Mouse (Mus musculus): Measurements from ENCODE around the gene Strap. TPM values are rescaled to one million over a fixed set of nuclear protein-coding genes. Genes with fewer than 3 reads are reported as not detected.
A peak's percentile ranks its signal among the peaks of the same experiment; 100 is the strongest.

Gene Strap
- polyA plus RNA-seq, 1 experiment from 2014 or later = 137 TPM

DNA sequence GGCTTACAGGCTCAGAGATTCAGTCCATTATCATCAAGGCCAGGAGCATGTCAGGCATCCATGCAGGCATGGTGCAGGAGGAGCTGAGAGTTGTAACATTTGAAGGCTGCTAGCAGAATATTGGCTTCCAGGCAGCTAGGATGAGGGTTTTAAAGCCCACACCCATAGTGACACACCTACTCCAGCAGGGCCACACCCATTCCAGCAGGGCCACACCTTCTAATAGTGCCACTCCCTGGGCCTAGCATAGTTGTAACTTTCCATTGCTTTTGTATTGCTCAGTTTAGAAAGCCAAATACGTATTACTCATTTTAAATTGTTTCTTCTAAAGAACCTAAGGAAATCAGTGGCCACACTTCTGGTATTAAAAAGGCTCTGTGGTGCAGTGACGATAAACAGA is 6.1 kb downstream of the Strap start:
- no peak overlapping the region for H3K27ac ChIP-seq
- no peak overlapping the region for H3K4me3 ChIP-seq
- WGBS = 94% methylated on average over 2 of the region's 2 CpGs
- ATAC-seq (ENCODE audit: insufficient number of reproducible peaks, low FRiP score, low TSS enrichment, low read depth) = no peak
- no peak overlapping the region for H3K9ac ChIP-seq
- H3K36me3 ChIP-seq = peaks cover 66% of the 10 kb centered on the region
- no peak overlapping the region for H3K4me2 ChIP-seq
- no peaks in the 10 kb centered on the region for H3K27me3 ChIP-seq
- H3K9me3 ChIP-seq = no peaks in the 10 kb centered on the region
- peaks cover 6% of the 10 kb centered on the region for H3K4me1 ChIP-seq

DNA sequence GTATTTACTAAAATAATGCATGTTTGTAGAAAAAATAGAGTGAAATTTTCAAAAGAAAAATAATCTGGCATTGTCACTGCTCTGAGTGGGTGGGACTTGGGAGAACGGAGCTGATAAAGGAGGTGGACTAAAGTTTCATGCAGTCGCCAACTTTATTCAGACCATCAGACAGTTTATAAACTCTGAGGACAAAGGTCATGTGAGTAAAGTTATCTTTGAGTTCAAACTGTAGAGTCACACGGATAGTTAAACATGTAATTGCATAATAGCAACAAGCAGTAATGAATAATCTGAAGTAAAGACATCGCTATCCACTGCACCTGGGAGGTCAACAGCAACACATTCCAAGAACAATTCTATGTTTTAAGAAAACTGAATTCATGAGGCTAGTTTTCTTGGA is 9.8 kb downstream of the Strap start:
- Histone ChIP-seq H3K9me3 (no peaks in the 10 kb centered on the region), H3K9ac (no peak overlapping the region), H3K27me3 (no peaks in the 10 kb centered on the region), H3K4me3 (no peak overlapping the region), H3K4me2 (no peak overlapping the region), H3K4me1 (no peaks in the 10 kb centered on the region), H3K36me3 (peaks cover 80% of the 10 kb centered on the region), H3K27ac (no peak overlapping the region)
- WGBS = 85% methylated on average over 4 of the region's 4 CpGs
- ATAC-seq (ENCODE audit: insufficient number of reproducible peaks, low FRiP score, low TSS enrichment, low read depth) = no peak

DNA sequence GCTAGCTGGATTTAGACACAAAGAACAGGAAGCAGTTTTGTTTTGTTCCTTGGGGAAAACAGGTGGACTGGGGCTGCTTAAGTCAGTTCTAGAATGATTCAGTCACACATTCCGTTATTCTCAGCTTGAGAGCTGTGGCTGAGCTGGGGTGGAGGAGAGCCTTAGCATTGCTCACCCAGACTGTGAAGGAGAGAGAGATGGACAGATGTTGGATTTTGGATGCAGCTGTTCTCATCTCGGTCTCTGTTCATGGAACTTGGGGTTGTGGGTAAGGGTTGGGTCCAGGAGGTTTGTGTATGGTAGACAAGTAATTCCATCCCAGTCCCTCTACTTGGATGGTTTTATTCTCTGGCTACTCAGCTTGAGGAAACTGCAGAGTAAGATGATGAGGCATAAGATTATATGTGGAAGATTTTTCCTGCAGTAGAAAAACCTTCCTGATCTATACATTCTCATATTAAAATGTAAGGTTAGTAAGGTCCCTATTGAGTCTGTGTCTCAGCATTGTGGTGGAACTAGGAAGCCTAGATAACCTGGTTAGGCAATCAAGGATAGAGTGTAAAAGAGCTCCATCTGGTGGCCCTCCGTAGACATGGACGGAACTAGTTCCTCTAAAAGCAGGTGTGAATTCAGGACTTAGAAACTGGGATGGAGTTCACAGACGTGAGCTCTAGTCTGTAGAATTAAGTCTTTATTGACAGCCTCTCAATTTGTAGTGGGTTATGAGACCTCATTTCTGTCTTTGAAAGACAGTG is 12.5 kb downstream of the Strap start:
- Histone ChIP-seq H3K4me2 (no peak overlapping the region), H3K9ac (no peak overlapping the region), H3K27ac (no peak overlapping the region), H3K4me3 (no peak overlapping the region), H3K36me3 (peaks cover 76% of the 10 kb centered on the region), H3K27me3 (no peaks in the 10 kb centered on the region), H3K4me1 (no peaks in the 10 kb centered on the region), H3K9me3 (no peaks in the 10 kb centered on the region)
- ATAC-seq (ENCODE audit: insufficient number of reproducible peaks, low FRiP score, low TSS enrichment, low read depth) = no peak
- WGBS = 68% methylated on average over 5 of the region's 5 CpGs

DNA sequence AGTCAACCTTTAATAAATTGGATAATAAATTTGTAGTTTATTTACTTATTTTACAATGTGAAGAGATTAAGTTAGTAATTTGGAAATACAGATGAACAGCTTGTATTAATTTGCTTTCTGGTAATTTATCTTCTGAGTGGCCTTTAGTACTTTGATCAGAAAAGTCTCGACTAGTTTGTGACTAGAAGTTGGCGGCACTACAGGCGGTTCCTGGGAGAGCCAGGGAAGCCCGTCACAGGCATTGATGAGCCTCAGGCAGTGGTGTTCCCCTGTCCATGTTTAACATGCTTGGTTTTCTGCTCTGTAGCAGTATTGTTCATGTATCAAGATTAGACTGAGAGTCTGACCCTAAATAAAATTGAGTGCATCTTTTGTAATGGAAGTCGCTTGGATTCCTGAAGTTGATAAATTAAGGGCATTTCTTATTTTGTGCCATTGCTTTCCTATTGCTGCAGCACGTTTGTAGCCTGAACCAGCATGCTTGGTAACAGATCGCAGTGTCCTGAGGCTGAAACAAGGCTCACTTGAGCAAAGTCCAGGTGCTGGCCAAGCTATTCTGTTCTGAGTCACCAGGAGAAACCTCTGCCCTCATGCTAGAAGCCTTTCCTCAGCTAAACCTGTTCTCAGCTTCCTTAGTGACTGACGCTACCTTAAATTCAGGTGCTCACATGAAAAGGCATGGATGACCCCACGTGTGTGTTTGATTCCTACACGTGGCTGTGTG is 16.8 kb downstream of the Strap start:
- H3K4me2 ChIP-seq = no peak overlapping the region
- no peaks in the 10 kb centered on the region for H3K27me3 ChIP-seq
- H3K36me3 ChIP-seq = peaks cover 48% of the 10 kb centered on the region
- no peak for ATAC-seq (ENCODE audit: insufficient number of reproducible peaks, low FRiP score, low TSS enrichment, low read depth)
- H3K27ac ChIP-seq = no peak overlapping the region
- no peaks in the 10 kb centered on the region for H3K9me3 ChIP-seq
- H3K9ac ChIP-seq = no peak overlapping the region
- H3K4me3 ChIP-seq = no peak overlapping the region
- peaks cover 7% of the 10 kb centered on the region; the same call in 1 of the 2 replicates for H3K4me1 ChIP-seq
- 74% methylated on average over 10 of the region's 10 CpGs for WGBS

DNA sequence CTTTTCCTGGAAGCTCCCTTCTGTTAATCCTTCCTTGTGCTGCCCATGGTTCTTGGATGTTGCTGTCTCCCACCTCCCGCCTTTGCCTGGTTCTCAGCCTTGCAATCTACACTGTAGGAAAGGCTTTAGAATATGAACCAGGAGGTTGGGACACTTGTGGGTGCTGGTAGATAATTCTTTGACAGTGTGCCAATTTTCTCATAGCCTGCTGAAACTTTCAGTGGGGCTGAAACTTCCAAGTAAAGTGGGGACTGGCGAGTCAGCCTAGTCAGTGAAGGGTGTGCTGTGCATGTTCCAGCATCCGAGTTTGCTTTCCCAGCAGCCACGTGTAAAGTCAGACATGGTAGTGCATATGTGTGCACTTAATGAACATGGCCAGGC is 17.4 kb downstream of the Strap start:
- Histone ChIP-seq H3K36me3 (peaks cover 45% of the 10 kb centered on the region), H3K9ac (no peak overlapping the region), H3K27me3 (no peaks in the 10 kb centered on the region), H3K27ac (no peak overlapping the region), H3K4me3 (no peak overlapping the region), H3K9me3 (no peaks in the 10 kb centered on the region), H3K4me1 (peaks cover 7% of the 10 kb centered on the region; the same call in 1 of the 2 replicates), H3K4me2 (no peak overlapping the region)
- WGBS = 89% methylated on average over 4 of the region's 4 CpGs
- ATAC-seq (ENCODE audit: insufficient number of reproducible peaks, low FRiP score, low TSS enrichment, low read depth) = no peak

DNA sequence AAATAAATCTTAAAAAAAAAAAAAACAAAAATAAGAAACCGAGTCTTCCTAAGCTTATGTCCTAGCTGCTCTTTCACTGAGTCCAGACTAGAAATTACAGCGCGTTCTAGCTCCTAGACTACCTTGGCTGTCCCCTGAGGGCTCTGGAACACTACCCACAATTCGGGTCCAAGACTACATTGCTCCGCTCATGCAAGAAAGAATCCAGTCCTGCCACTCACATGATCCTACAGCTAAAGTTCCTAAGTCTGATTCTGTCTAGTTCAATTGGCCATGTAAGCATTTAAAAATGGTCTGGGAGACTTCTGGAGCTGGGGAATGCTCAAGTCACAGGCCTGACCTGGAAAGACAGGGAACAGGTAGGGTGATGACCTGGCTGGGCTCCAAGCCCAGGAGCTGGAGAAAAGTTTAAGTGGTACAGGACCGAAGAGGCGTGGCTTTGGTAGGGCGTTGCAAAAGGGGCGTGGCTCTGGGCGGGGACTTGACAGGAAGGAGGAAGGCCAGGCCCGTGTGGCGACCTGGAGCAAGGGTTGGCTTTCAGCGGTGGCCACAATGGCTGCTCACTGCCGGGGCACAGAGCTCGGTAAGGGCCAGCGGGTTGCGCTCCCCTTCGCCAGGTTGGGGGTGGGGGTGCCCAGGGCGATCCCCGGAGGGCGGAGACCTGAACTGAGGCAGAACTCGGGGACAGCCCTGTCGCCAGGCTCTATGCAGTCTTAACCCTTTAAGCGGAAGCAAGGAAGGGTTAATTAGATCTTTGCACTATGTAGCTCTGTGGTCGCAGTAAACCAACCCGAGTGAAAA is 19.4 kb downstream of the Strap start, which contains the start of gene Dera:
TSS of gene Dera (plus strand) at position 491 of the 801 bp plus-strand sequence.
- Histone ChIP-seq H3K36me3 (peaks cover 26% of the 10 kb centered on the region), H3K4me2 (peak within 1 kb of the TSS; percentile 79), H3K4me3 (peak within 1 kb of the TSS; percentile 73), H3K27ac (0 out of 2 replicates have a peak within 1 kb of the TSS, but pooled peaks have one; percentile 43), H3K4me1 (peaks cover 7% of the 10 kb centered on the region; the same call in 1 of the 2 replicates), H3K9me3 (no peaks in the 10 kb centered on the region), H3K9ac (peak within 1 kb of the TSS; percentile 58), H3K27me3 (no peaks in the 10 kb centered on the region)
- WGBS = 10% methylated on average over 26 of the region's 26 CpGs
- peak; percentile 73; the same call in 1 of the 2 replicates for ATAC-seq (ENCODE audit: insufficient number of reproducible peaks, low FRiP score, low TSS enrichment, low read depth)

DNA sequence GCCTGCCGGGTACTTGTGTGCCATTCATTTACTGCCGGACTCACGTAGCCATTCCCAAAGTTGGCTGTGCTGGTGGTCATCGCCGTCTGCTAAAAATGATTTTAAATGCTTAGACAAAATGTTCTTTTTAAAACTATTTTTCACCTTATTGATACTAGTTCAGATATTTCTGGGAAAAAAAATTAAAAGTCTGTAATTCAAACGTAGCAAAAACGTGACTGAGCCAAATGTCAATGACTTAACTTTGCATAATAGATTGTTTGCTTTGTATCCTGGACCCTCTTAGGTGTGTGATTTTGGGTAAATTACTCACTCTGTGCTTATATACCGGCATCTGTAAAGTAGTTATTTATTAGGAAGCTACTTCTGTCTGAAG is 20.0 kb downstream of the Strap start:
- H3K9ac ChIP-seq = peak overlapping the region; percentile 58
- H3K4me3 ChIP-seq = peak overlapping the region; percentile 73
- 4% methylated on average over 8 of the region's 8 CpGs for WGBS
- H3K36me3 ChIP-seq = peaks cover 20% of the 10 kb centered on the region
- H3K4me2 ChIP-seq = peak overlapping the region; percentile 79
- peaks cover 7% of the 10 kb centered on the region; the same call in 1 of the 2 replicates for H3K4me1 ChIP-seq
- no peaks in the 10 kb centered on the region for H3K27me3 ChIP-seq
- H3K27ac ChIP-seq = no peak overlapping the region
- no peak for ATAC-seq (ENCODE audit: insufficient number of reproducible peaks, low FRiP score, low TSS enrichment, low read depth)
- no peaks in the 10 kb centered on the region for H3K9me3 ChIP-seq

DNA sequence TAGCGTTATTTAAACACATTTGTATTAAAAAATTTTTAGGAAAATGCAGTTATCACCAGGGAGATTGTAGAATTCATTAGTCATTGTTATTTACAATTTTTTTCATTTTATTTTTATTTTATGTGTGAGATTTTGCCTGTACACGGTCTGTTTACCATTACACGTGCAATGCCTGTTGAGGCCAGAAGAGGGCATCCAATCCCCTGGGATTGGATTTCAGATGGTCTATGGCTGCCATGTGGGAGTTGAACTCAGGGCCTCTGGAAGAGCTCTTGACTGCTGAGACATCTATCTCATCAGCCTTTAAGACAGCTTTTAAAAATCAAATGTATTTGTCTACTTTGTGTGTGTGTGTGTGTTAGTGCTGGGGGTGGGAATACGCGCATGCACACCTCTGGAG is 21.4 kb downstream of the Strap start:
- no peak overlapping the region for H3K9ac ChIP-seq
- no peak overlapping the region for H3K4me3 ChIP-seq
- no peaks in the 10 kb centered on the region for H3K27me3 ChIP-seq
- no peak overlapping the region for H3K27ac ChIP-seq
- no peak overlapping the region for H3K4me2 ChIP-seq
- H3K9me3 ChIP-seq = no peaks in the 10 kb centered on the region
- 79% methylated on average over 5 of the region's 5 CpGs for WGBS
- no peak for ATAC-seq (ENCODE audit: insufficient number of reproducible peaks, low FRiP score, low TSS enrichment, low read depth)
- peaks cover 7% of the 10 kb centered on the region; the same call in 1 of the 2 replicates for H3K4me1 ChIP-seq
- peaks cover 11% of the 10 kb centered on the region; the same call in 1 of the 2 replicates for H3K36me3 ChIP-seq

DNA sequence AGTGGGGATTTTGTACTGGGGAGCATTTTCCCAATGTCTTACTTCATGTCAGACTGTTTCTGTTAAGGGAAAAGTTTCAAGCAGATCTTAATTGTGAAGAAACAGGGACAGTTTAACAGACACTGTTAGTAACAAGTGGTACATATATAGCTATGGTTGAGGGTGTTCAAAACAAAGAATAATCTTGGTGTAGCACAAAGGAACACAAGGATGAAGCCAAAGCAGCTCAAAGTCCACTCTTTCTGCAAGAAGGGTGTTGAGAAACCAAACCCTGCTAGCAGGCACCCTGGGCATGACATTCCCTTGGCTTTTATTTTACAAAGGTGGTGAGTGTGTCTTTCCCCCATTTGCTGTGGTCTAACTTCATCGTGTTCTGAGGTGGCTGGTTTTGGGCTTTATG is 23.0 kb downstream of the Strap start:
- 98% methylated on average over 1 of the region's 1 CpGs for WGBS
- peaks cover 7% of the 10 kb centered on the region; the same call in 1 of the 2 replicates for H3K4me1 ChIP-seq

DNA sequence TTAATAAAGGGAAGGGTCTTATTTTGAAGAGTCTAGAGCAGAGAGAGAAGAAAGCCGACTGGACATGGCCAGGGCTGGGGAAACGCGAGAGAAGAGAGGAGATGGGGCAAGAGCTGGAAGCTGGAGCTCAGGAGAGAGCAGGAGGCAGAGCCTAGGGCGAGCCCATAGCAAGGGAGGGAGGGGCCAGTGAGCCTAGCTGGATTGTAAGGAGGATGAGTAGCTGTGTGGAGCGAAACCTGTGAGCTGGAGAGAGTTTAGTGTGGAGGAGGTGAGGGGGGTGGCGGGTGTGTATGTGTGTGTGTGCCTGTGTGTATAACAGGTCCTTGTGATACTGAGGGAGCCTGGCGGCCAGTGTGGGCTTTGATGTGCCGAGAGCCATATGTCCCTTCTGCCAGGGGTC is 24.8 kb downstream of the Strap start:
- WGBS = 22% methylated on average over 8 of the region's 8 CpGs

More for the DNA sequence above, 23.0 kb downstream of the Strap start:
- H3K9me3 ChIP-seq = no peaks in the 10 kb centered on the region
- H3K27me3 ChIP-seq = no peaks in the 10 kb centered on the region
- H3K4me2 ChIP-seq = no peak overlapping the region
- H3K4me3 ChIP-seq = no peak overlapping the region
- no peaks in the 10 kb centered on the region for H3K36me3 ChIP-seq
- no peak for ATAC-seq (ENCODE audit: insufficient number of reproducible peaks, low FRiP score, low TSS enrichment, low read depth)
- no peak overlapping the region for H3K9ac ChIP-seq
- no peak overlapping the region for H3K27ac ChIP-seq

DNA sequence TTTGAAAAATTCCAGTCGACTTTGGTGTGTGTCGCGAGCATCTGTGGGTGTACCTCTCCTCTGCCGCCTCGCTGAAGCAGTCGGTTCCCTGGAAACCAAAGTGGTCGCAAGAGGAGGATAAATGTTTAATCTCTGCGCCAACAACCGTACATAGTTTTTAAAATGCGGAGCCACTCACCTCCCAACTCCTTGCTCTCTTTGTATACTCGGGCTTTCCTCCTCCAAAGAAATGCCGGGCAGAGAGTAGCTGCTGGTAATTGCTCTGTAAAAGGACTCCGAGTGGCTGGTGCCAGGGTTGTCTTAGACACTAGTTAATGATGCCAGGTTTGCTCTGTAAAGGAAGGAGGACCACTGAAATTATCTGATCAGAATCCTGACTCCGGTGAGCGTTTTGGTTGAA is 26.1 kb downstream of the Strap start:
- H3K27ac ChIP-seq = no peak overlapping the region
- no peak for ATAC-seq (ENCODE audit: insufficient number of reproducible peaks, low FRiP score, low TSS enrichment, low read depth)

More for the DNA sequence above, 24.8 kb downstream of the Strap start:
- Histone ChIP-seq H3K4me3 (no peak overlapping the region), H3K27ac (no peak overlapping the region), H3K9ac (no peak overlapping the region), H3K9me3 (no peaks in the 10 kb centered on the region), H3K4me1 (peaks cover 6% of the 10 kb centered on the region; the same call in 1 of the 2 replicates), H3K27me3 (no peaks in the 10 kb centered on the region), H3K4me2 (no peak overlapping the region), H3K36me3 (no peaks in the 10 kb centered on the region)
- ATAC-seq (ENCODE audit: insufficient number of reproducible peaks, low FRiP score, low TSS enrichment, low read depth) = no peak

More for the DNA sequence above, 26.1 kb downstream of the Strap start:
- no peaks in the 10 kb centered on the region for H3K27me3 ChIP-seq
- no peak overlapping the region for H3K4me2 ChIP-seq
- H3K9ac ChIP-seq = no peak overlapping the region
- H3K4me3 ChIP-seq = no peak overlapping the region
- H3K36me3 ChIP-seq = no peaks in the 10 kb centered on the region
- peaks cover 5% of the 10 kb centered on the region; the same call in 1 of the 2 replicates for H3K4me1 ChIP-seq
- H3K9me3 ChIP-seq = no peaks in the 10 kb centered on the region
- WGBS = 84% methylated on average over 15 of the region's 15 CpGs
